Mouse (Mus musculus) heart, embryonic 13.5 days (tissue): ENCODE data around the gene Riox2. TPM values are rescaled to one million over a fixed set of nuclear protein-coding genes. Genes with fewer than 3 reads are reported as not detected.
A peak's percentile ranks its signal among the peaks of the same experiment; 100 is the strongest.
"Not testable (repeated sequence)": the region's sequence is repeated elsewhere in the genome, so short reads cannot be mapped to it uniquely, and the experiment has no call there.

Experiments
- ATAC-seq: fragments of 200-750 bp; cut with Nextera tagmentation; 2 replicates; pipeline ENCODE4 v1.8.0; 2017; ENCODE audit warnings: moderate TSS enrichment; ENCODE audit not compliant: insufficient number of reproducible peaks, low FRiP score, low TSS enrichment; ENCODE audit errors: extremely low read depth
- H3K27ac ChIP-seq: fragments of 300-500 bp; sonication (generic); replicated peaks from 2 replicates; pipeline ENCODE4 v1.5.1; 2015; ENCODE audit warnings: moderate library complexity, mild to moderate bottlenecking, inconsistent platforms
- H3K27me3 ChIP-seq: fragments of 300-500 bp; sonication (generic); replicated peaks from 2 replicates; pipeline ENCODE4 v1.6.1; 2015; ENCODE audit warnings: mild to moderate bottlenecking, inconsistent platforms
- H3K36me3 ChIP-seq: fragments of 300-500 bp; sonication (generic); 2 replicates; pipeline ENCODE4 v1.6.1; 2015; ENCODE audit warnings: mild to moderate bottlenecking, inconsistent platforms
- H3K4me1 ChIP-seq: fragments of 300-500 bp; sonication (generic); 2 replicates; pipeline ENCODE4 v1.6.1; 2015; ENCODE audit warnings: inconsistent platforms
- H3K4me2 ChIP-seq: fragments of 300-500 bp; sonication (generic); 2 replicates; pipeline ENCODE4 v1.6.1; 2015; ENCODE audit warnings: inconsistent platforms, mild to moderate bottlenecking, moderate library complexity
- H3K4me3 ChIP-seq: fragments of 300-500 bp; sonication (generic); 2 replicates; pipeline ENCODE4 v1.5.1; 2015; ENCODE audit warnings: moderate library complexity, mild to moderate bottlenecking, inconsistent platforms
- H3K9ac ChIP-seq: fragments of 300-500 bp; sonication (generic); 2 replicates; pipeline ENCODE4 v1.6.1; 2015; ENCODE audit warnings: inconsistent platforms, mild to moderate bottlenecking, moderate library complexity
- H3K9me3 ChIP-seq: fragments of 300-500 bp; sonication (generic); 2 replicates; pipeline ENCODE4 v1.6.1; 2016; ENCODE audit warnings: inconsistent platforms
- WGBS: fragments of 180-500 bp; shearing (Covaris S2); methylation state at CpG from one replicate; pipeline ENCODE4 v1.1.7; 2015; ENCODE audit warnings: mixed read lengths; 5-methylcytosine and 5-hydroxymethylcytosine counted together
- polyA plus RNA-seq: library from polyadenylated mRNA; unstranded; fragments of >200 nt; fragmentation: Nextera tagmentation; extraction: Ambion mirVana; gene quantifications from 2 replicates; pipeline ENCODE4 v1.2.1, GENCODE M21; 2015

The Riox2 gene
- polyA plus RNA-seq, result 23.6 and 24.8 TPM in 2 replicates

DNA sequence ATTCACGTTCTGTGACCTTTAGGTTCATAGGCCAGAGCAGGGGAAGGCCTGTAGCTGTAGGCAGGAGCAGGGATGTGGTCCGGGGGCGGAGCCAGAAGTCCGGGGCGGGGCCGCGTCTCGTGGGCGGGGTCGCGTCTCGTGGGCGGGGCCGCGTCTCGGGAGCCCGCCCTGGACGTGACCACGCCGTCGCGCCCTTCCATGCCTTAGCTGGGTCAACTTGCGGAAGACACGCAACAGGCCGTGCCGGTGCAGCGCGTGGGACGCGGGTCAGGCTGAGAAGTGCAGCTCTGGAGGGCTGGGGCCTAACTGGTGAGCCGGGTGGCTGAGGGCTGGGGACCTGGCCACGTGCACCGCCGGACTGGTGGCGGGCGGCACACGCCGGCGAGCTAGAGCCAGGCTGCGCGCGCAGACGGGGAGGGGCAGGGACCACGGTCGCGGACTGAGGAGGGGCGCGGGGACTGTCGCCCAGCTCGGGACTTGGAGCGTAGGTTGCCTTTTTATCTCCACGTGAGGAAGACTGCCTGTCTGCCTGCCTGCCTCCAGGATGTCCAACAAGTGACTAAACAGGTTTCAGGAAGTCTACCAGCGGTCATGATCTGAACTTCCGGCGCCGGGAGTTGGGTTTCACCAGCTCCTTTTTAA lies at the start of gene Riox2:
Riox2 (plus strand) TSS at position 139 of the 642 bp plus-strand sequence.
- peak within 1 kb of the TSS; percentile 40 for H3K27ac ChIP-seq
- H3K4me2 ChIP-seq, result peak within 1 kb of the TSS; percentile 75
- H3K27me3 ChIP-seq, result no peaks in the 10 kb centered on the region
- peak within 1 kb of the TSS; percentile 68 for H3K4me3 ChIP-seq
- peak within 1 kb of the TSS; percentile 79 for H3K9ac ChIP-seq
- H3K9me3 ChIP-seq, result no peaks in the 10 kb centered on the region
- ATAC-seq, result peak; percentile 86
- H3K4me1 ChIP-seq, result peaks cover 14% of the 10 kb centered on the region
- peaks cover 18% of the 10 kb centered on the region for H3K36me3 ChIP-seq
- 1% methylated on average over 56 of the region's 56 CpGs for WGBS

DNA sequence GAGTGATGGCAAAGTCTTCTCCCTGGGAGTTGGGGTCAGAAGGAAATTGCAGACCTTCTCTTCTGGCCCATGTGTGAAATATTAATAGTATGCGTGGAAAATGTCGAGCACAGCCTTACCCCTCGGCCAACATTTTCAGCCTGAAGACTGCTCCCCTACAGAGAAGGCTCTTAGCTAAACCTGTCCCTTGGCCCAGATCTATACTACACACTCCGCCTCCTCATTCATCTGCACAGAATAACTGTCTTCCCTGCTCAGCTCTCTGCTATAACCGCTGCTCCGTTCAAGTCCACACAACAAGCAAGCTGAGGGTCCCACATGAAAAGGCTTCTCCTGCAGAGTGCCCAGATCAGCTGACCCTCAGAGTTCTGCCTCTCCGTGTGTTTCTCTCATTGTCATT lies 43.6 kb upstream of the Riox2 start:
- no peak overlapping the region for H3K27ac ChIP-seq
- no peak overlapping the region for H3K4me3 ChIP-seq
- no peaks in the 10 kb centered on the region for H3K27me3 ChIP-seq
- ATAC-seq, result no peak
- H3K4me1 ChIP-seq, result no peaks in the 10 kb centered on the region
- no peaks in the 10 kb centered on the region for H3K36me3 ChIP-seq
- WGBS, result 76% methylated on average over 7 of the region's 7 CpGs
- H3K4me2 ChIP-seq, result no peak overlapping the region
- H3K9me3 ChIP-seq, result no peaks in the 10 kb centered on the region
- H3K9ac ChIP-seq, result no peak overlapping the region

DNA sequence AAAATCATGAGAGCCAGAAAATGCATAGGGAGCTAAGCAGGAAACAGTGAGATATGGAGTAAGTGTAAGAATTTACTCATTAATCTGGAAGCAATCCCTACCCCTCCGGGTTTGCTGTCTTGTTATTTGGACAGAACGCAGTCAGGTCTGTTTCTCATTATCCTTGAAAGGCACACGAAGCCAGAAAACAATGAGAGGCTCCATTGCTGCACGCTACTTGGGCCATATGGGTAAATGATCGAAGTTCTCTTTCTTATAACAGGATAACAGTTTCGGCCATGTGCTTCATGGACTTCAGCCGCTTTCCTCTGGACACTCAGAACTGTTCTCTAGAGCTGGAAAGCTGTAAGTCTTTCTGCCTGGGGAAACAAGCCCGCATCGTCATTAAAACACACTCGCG lies 38.4 kb upstream of the Riox2 start:
- no peak overlapping the region for H3K4me2 ChIP-seq
- no peak overlapping the region for H3K4me3 ChIP-seq
- no peak overlapping the region for H3K9ac ChIP-seq
- H3K27me3 ChIP-seq, result no peaks in the 10 kb centered on the region
- 77% methylated on average over 11 of the region's 11 CpGs for WGBS
- ATAC-seq, result no peak
- H3K9me3 ChIP-seq, result no peaks in the 10 kb centered on the region
- H3K36me3 ChIP-seq, result no peaks in the 10 kb centered on the region
- H3K27ac ChIP-seq, result no peak overlapping the region
- no peaks in the 10 kb centered on the region for H3K4me1 ChIP-seq

DNA sequence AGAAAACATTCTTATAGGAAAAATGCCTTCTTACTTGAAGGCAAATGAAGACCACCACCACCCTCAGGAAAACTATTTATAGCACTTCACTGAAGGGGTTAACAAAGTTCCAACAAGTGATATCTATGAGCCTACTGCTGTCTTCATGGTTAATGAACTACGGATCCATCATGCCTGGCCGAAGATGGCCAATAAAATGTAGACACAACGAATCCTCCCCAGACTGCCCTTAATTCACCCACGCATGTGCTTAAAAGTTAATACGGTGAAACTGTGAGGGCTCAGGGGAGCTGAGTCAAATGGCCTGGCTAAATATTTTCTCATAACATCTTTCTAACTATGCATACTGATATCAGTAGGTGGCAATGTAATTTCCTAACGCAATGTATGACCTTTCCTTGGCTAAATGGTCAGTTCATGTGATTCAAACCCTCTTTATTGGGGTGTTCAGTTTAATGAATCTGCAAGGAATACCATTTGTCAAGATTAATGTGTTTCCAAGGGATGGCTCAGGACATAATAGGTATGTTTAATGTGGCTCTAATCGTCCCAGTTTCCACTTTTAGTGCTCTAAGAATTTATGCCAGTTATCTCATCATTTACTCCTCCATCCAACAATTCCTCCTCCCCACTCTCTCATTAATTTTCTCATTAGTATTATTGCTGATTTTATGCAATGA lies 26.6 kb upstream of the Riox2 start:
- Histone ChIP-seq H3K4me2 (no peak overlapping the region), H3K27me3 (no peaks in the 10 kb centered on the region), H3K36me3 (no peaks in the 10 kb centered on the region), H3K4me3 (no peak overlapping the region), H3K9me3 (no peaks in the 10 kb centered on the region), H3K4me1 (no peaks in the 10 kb centered on the region), H3K27ac (no peak overlapping the region), H3K9ac (no peak overlapping the region)
- WGBS, result 83% methylated on average over 7 of the region's 7 CpGs
- ATAC-seq, result no peak

GRCm38 (mm10) chr16:59448181-59448580 lies 23.4 kb upstream of the Riox2 start:
- no peak overlapping the region for H3K27ac ChIP-seq
- H3K9me3 ChIP-seq, result no peaks in the 10 kb centered on the region
- H3K27me3 ChIP-seq, result no peaks in the 10 kb centered on the region
- H3K4me2 ChIP-seq, result no peak overlapping the region
- no peaks in the 10 kb centered on the region for H3K36me3 ChIP-seq
- H3K4me3 ChIP-seq, result no peak overlapping the region
- no peaks in the 10 kb centered on the region for H3K4me1 ChIP-seq
- no peak for ATAC-seq
- H3K9ac ChIP-seq, result no peak overlapping the region
- WGBS, result 79% methylated on average over 1 of the region's 1 CpGs

DNA sequence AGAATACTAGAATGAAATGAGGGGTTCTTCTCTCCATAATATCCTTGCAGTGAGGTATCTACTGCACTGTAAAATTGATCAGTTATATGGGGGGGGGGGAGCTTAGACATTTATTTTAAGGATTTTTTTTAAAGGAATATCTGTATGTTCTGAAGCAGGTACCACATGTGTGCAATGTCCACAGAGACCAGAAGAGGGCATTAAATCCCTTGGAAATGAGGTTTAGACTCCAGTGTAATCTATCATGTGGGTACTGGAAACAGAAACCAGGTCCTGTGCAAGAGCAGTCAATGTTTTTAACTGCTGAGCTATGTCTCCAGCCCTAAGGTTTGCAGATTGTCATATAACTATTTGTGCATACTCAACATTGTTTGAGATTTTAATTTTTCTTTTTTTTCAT lies 22.5 kb upstream of the Riox2 start:
- ATAC-seq, result no peak
- Histone ChIP-seq H3K9ac (no peak overlapping the region), H3K27ac (no peak overlapping the region), H3K9me3 (no peaks in the 10 kb centered on the region), H3K36me3 (no peaks in the 10 kb centered on the region), H3K27me3 (no peaks in the 10 kb centered on the region), H3K4me1 (no peaks in the 10 kb centered on the region), H3K4me2 (no peak overlapping the region), H3K4me3 (no peak overlapping the region)

GRCm38 (mm10) chr16:59451813-59452212 lies 19.8 kb upstream of the Riox2 start:
- Histone ChIP-seq H3K27ac (no peak overlapping the region), H3K4me3 (no peak overlapping the region), H3K36me3 (no peaks in the 10 kb centered on the region), H3K9ac (no peak overlapping the region), H3K27me3 (no peaks in the 10 kb centered on the region), H3K9me3 (no peaks in the 10 kb centered on the region), H3K4me2 (no peak overlapping the region), H3K4me1 (no peaks in the 10 kb centered on the region)
- ATAC-seq, result no peak
- WGBS, result 83% methylated on average over 5 of the region's 5 CpGs

- H3K36me3 ChIP-seq, H3K4me1 ChIP-seq, H3K27ac ChIP-seq, ATAC-seq, H3K27me3 ChIP-seq, H3K4me3 ChIP-seq, H3K4me2 ChIP-seq, H3K9me3 ChIP-seq, H3K9ac ChIP-seq: not testable (repeated sequence)
- 74% methylated on average over 5 of the region's 5 CpGs for WGBS
These were observed 12.2 kb upstream of the Riox2 start for GRCm38 (mm10) chr16:59459259-59459861.

DNA sequence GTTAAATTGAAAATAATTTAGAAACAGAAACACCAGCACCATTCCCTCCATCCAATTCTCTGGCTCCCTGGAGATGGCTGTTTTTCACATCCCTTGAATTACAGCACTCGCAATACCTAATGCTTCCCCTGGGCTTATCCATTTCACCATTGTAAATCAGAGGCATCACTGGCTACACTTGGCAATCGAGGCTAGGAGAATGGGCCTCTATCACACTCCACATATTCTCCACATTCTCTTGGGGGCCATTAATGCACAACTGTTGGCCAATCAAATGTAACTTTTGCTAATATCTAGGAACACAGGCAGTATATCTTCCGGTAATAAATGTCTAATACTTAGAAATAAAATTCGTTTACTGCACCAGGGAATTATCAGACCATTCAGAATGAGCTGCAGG lies 8.0 kb upstream of the Riox2 start:
- peaks cover 8% of the 10 kb centered on the region; the same call in 1 of the 2 replicates for H3K9me3 ChIP-seq
- H3K27me3 ChIP-seq, result no peaks in the 10 kb centered on the region
- H3K9ac ChIP-seq, result no peak overlapping the region
- 75% methylated on average over 4 of the region's 4 CpGs for WGBS
- ATAC-seq, result no peak
- H3K27ac ChIP-seq, result no peak overlapping the region
- H3K36me3 ChIP-seq, result no peaks in the 10 kb centered on the region
- H3K4me3 ChIP-seq, result no peak overlapping the region
- H3K4me1 ChIP-seq, result no peaks in the 10 kb centered on the region
- no peak overlapping the region for H3K4me2 ChIP-seq

GRCm38 (mm10) chr16:59463973-59464372 lies 7.6 kb upstream of the Riox2 start:
- Histone ChIP-seq H3K27me3 (no peaks in the 10 kb centered on the region), H3K9me3 (peaks cover 8% of the 10 kb centered on the region; the same call in 1 of the 2 replicates), H3K4me1 (no peaks in the 10 kb centered on the region), H3K4me3 (no peak overlapping the region), H3K4me2 (no peak overlapping the region), H3K27ac (no peak overlapping the region), H3K36me3 (no peaks in the 10 kb centered on the region), H3K9ac (no peak overlapping the region)
- WGBS, result 81% methylated on average over 6 of the region's 6 CpGs
- ATAC-seq, result no peak

DNA sequence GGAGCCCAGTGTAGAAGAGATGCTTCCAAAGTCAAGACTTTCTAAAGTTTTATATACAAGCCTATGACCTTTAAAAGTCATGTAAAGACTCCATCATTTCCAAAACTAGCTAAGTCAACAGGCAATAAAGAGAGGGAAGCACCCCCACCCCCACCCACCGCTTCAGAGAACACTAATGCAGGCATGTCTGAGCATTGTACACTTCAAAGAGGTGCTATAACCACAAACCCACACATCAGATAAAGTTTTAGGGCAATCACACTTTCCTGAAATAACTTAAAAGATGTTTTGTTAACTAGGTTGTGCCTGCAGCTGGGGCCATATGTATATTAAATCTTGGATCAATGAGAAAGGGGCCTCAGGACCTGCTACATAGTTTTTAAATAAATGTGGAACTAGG lies 1.7 kb upstream of the Riox2 start:
- 78% methylated on average over 1 of the region's 1 CpGs for WGBS
- ATAC-seq, result no peak
- peaks cover 14% of the 10 kb centered on the region for H3K4me1 ChIP-seq

More for the DNA sequence above, 1.7 kb upstream of the Riox2 start:
- Histone ChIP-seq H3K27me3 (no peaks in the 10 kb centered on the region), H3K4me2 (no peak overlapping the region), H3K9me3 (peaks cover 4% of the 10 kb centered on the region; the same call in 1 of the 2 replicates), H3K4me3 (no peak overlapping the region), H3K9ac (no peak overlapping the region), H3K27ac (no peak overlapping the region), H3K36me3 (0 out of 2 replicates have a peak, but pooled peaks cover under 1% of the 10 kb centered on the region)
